Mouse (Mus musculus) bone marrow macrophage, adult 2 months (primary cell): Measurements from ENCODE around the gene Epha8. TPM values are rescaled to one million over a fixed set of nuclear protein-coding genes. Genes with fewer than 3 reads are reported as not detected.

ENCODE experiments used
- H3K27ac ChIP-seq: 2 replicates; pipeline ENCODE4 v1.5.1; 2012; ENCODE audit warnings: low read depth, low read length; ENCODE audit not compliant: insufficient read depth
- H3K4me1 ChIP-seq: 2 replicates; pipeline ENCODE4 v1.6.1; 2012; ENCODE audit warnings: low read length; ENCODE audit not compliant: control insufficient read depth, insufficient read depth
- H3K4me3 ChIP-seq: 2 replicates; pipeline ENCODE4 v1.5.1; 2012; ENCODE audit warnings: mild to moderate bottlenecking, low read length, moderate library complexity; ENCODE audit not compliant: insufficient read depth
- CTCF ChIP-seq: IDR thresholded peaks from 2 replicates; pipeline ENCODE4 v1.5.1; 2012; ENCODE audit warnings: low read depth, mild to moderate bottlenecking, low read length, moderate library complexity
- POLR2A ChIP-seq: IDR thresholded peaks from 2 replicates; pipeline ENCODE4 v1.6.1; 2012; ENCODE audit warnings: mild to moderate bottlenecking, low read depth, low read length, borderline replicate concordance
- polyA plus RNA-seq: library from polyadenylated mRNA; stranded (reverse); fragments of >200 nt; gene quantifications from 2 replicates; pipeline ENCODE4 v1.2.4, GENCODE M21; 2012; ENCODE audit not compliant: missing spikeins, insufficient read depth, insufficient read length

Epha8 gene
- polyA plus RNA-seq, result not detected in 2 replicates

DNA sequence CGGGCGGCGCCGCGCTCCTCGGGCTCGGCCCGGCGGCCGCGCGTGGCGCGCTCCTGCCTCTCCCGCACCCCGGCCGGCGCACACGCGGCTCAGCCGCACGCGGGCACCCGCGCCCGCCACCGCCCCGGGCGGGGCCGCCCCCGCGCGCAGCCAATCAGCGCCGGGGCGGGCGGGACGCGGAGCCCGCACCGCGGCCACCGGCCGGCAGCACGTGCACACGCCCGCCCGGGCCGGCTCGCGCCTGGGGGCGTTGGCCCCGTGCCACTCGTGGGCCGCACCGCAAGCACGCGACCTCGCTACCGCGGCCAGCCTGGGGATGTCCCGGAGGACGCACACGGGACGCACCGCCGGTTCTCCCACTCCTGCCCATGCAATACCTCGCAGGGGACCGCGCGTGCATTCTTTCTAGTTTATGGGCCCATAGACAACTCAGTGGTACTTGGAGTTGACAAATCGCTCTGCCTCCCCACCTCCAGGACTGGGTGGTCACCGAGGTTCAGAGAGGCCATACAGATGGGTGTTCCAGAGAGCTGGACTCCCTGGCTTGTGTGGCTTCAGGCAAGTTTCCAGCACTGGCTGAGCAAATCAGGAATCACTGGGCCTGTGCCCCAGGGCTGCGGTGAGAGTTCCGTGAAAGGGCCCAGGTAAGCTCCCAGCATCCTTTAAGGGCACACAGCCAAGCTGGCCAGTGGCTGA is at the start of gene Epha8:
Gene Epha8, minus strand, starts transcription at position 66 of the 696 bp plus-strand sequence.
- Histone ChIP-seq H3K4me1 (no peaks in the 10 kb centered on the region), H3K4me3 (no peak within 1 kb of the TSS), H3K27ac (no peak within 1 kb of the TSS)
- no peak for TF ChIP-seq POLR2A
- TF ChIP-seq CTCF, result no peak

- Histone ChIP-seq H3K4me1 (no peaks in the 10 kb centered on the region), H3K27ac (no peak overlapping the region), H3K4me3 (no peak overlapping the region)
- TF ChIP-seq POLR2A, result no peak
- no peak for TF ChIP-seq CTCF
Observed at GRCm38 (mm10) chr4:137001825-137002224, 45.2 kb upstream of the Epha8 start.

GRCm38 (mm10) chr4:137001020-137001419 is 44.4 kb upstream of the Epha8 start:
- H3K4me3 ChIP-seq, result no peak overlapping the region
- no peak for TF ChIP-seq CTCF
- no peak for TF ChIP-seq POLR2A
- H3K4me1 ChIP-seq, result no peaks in the 10 kb centered on the region
- H3K27ac ChIP-seq, result no peak overlapping the region

- TF ChIP-seq CTCF, result no peak
- no peak for TF ChIP-seq POLR2A
- no peaks in the 10 kb centered on the region for H3K4me1 ChIP-seq
- no peak overlapping the region for H3K27ac ChIP-seq
- H3K4me3 ChIP-seq, result no peak overlapping the region
Observed at GRCm38 (mm10) chr4:136998371-136998770, 41.8 kb upstream of the Epha8 start.

DNA sequence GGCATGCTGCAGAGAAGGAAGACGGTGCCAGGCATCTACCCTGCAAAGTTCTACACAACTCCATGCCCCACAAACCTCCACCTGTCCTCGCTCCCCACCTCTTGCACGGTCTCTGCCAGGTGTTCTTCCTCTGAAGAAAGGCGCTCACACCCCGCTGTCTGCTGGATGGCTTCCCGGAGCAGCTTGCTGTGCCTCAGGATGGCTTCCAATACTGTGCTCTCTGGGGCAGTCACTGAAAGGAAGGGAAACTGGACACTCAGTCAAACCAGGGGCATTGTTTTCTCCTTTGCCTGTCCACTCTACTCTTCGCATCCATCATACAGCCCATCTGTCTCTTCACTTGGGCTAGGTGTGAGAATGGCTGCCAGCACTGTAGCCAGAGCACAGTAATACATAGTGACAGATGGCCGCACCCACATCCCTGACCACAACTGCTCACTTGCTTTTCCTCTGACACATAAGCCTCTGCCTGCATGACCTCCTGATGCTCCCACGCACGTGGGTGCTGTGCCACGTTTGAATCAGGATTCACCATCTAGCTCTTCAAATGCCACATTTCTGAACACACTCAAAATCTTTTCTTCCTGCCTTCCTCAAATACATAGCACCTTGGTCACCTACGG is 41.2 kb upstream of the Epha8 start:
- no peak overlapping the region for H3K4me3 ChIP-seq
- H3K27ac ChIP-seq, result no peak overlapping the region
- no peak for TF ChIP-seq POLR2A
- TF ChIP-seq CTCF, result no peak
- H3K4me1 ChIP-seq, result no peaks in the 10 kb centered on the region

- Histone ChIP-seq H3K4me1 (no peaks in the 10 kb centered on the region), H3K4me3 (no peak overlapping the region), H3K27ac (no peak overlapping the region)
- TF ChIP-seq CTCF (no peak), POLR2A (no peak)
Observed at GRCm38 (mm10) chr4:136996933-136997332, 40.3 kb upstream of the Epha8 start.

- TF ChIP-seq CTCF, result no peak
- no peak for TF ChIP-seq POLR2A
- no peak overlapping the region for H3K27ac ChIP-seq
- H3K4me3 ChIP-seq, result no peak overlapping the region
Observed at GRCm38 (mm10) chr4:136995361-136995760, 38.7 kb upstream of the Epha8 start.

GRCm38 (mm10) chr4:136981993-136982695 is 25.5 kb upstream of the Epha8 start:
- Histone ChIP-seq H3K4me3 (no peak overlapping the region), H3K4me1 (no peaks in the 10 kb centered on the region), H3K27ac (no peak overlapping the region)
- TF ChIP-seq CTCF, result no peak
- no peak for TF ChIP-seq POLR2A

More at GRCm38 (mm10) chr4:136995361-136995760, 38.7 kb upstream of the Epha8 start:
- no peaks in the 10 kb centered on the region for H3K4me1 ChIP-seq

- Histone ChIP-seq H3K4me1 (no peaks in the 10 kb centered on the region), H3K27ac (no peak overlapping the region), H3K4me3 (no peak overlapping the region)
- TF ChIP-seq CTCF (no peak), POLR2A (no peak)
Observed at GRCm38 (mm10) chr4:136981347-136981746, 24.7 kb upstream of the Epha8 start.

- TF ChIP-seq POLR2A (no peak), CTCF (no peak)
- H3K27ac ChIP-seq, result no peak overlapping the region
- no peaks in the 10 kb centered on the region for H3K4me1 ChIP-seq
- H3K4me3 ChIP-seq, result no peak overlapping the region
Observed at GRCm38 (mm10) chr4:136980921-136981320, 24.3 kb upstream of the Epha8 start.
